In genomic region chr14:6161085-6161484, GRCm38 (mm10) we compare ENCODE assay signal across 4 mouse cellular contexts. TPM values are rescaled to one million over a fixed set of nuclear protein-coding genes. Genes with fewer than 3 reads are reported as not detected.
"Had no signal": no experiment of that assay in that cellular context is flagged by ENCODE, and none has a peak within 500 bp of the region (broad histone marks: within the 10 kb centered on the region; RNA-seq: fewer than 3 reads in every experiment).

No protein-coding gene starts in this region.

RNA-seq across cellular contexts. Expression of gene Gm3476, which starts 35.5 kb away (rescaled TPM):
- total RNA-seq: megakaryocyte progenitor cell, adult 5-6 weeks; midbrain, postnatal 0 days; monocyte, adult 5-6 weeks; neutrophil, adult 5-6 weeks had no signal

RNA-seq across cellular contexts. Expression of gene Gm3468, which starts 52.6 kb away (rescaled TPM):
- total RNA-seq: monocyte, adult 5-6 weeks; neutrophil, adult 5-6 weeks had no signal

RNA-seq across cellular contexts. Expression of gene Gm21560, which starts 58.0 kb away (rescaled TPM):
- total RNA-seq: megakaryocyte progenitor cell, adult 5-6 weeks; midbrain, postnatal 0 days; monocyte, adult 5-6 weeks; neutrophil, adult 5-6 weeks had no signal
